Mouse (Mus musculus): ENCODE data around the gene Tspan18. TPM values are rescaled to one million over a fixed set of nuclear protein-coding genes. Genes with fewer than 3 reads are reported as not detected.

Gene Tspan18
- polyA plus RNA-seq, 1 experiment = 10.6 TPM

DNA sequence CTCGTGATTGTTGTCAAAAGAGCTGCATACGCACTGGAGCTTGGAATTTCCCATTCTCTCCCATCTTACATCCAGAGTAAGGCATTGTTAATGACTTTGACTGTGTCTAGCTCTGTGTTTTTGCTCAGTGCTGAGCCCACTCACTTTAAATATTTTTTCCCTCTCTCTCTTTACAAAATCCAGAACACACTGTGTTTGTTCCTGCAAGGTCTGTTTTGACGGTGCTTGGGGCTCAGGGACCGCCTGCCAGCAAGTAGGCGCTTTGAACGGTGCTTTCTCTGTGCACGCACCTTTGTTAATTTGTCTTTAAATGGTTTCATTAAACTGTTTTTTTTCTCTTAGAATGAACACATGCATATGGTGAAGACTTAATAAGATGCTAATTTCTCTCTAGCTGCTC, 21.5 kb upstream of the Tspan18 start:
- no peak for DNase-seq (ENCODE audit: low read depth in 1 of 2, low spot score in 2 of 2)
- Histone ChIP-seq H3K27ac (ENCODE audit: insufficient read depth, low read length) (no peak overlapping the region), H3K4me1 (ENCODE audit: control insufficient read depth, insufficient read depth, insufficient read length) (no peaks in the 10 kb centered on the region), H3K27me3 (ENCODE audit: control insufficient read depth, insufficient read depth, low read length) (no peaks in the 10 kb centered on the region), H3K4me3 (ENCODE audit: extremely low read depth, insufficient read depth, insufficient read length) (no peak overlapping the region), H3K36me3 (ENCODE audit: control insufficient read depth, insufficient read depth, low read length) (no peaks in the 10 kb centered on the region)
- WGBS = 91% methylated on average over 7 of the region's 7 CpGs
- TF ChIP-seq CTCF (IDR thresholded peaks at IDR 0.05; ENCODE audit: extremely low read depth, insufficient read depth, insufficient read length, insufficient replicate concordance) (no peak), POLR2A (IDR thresholded peaks at IDR 0.05; ENCODE audit: low read depth, low read length) (no peak)

DNA sequence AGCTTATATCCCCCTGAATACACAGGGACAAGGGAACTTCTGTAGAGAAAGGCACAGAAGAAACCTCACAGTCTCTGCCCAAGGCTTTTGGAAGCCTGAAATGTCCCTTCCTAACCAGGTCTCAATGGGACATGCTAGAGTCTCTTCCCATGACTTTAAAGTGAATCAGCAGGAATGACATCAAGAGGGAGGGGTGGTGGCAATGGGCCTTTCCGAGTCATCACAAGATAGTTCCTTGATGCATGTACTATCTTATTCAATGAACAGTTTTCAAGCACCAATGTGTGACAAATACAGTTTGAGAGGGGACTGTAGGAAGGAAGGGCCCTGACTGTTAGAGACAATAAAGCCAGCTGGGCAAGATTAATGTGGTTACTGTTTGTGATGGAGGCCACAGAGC, 20.3 kb upstream of the Tspan18 start:
- H3K4me3 ChIP-seq (ENCODE audit: extremely low read depth, insufficient read depth, insufficient read length) = no peak overlapping the region
- no peaks in the 10 kb centered on the region for H3K4me1 ChIP-seq (ENCODE audit: control insufficient read depth, insufficient read depth, insufficient read length)
- H3K27me3 ChIP-seq (ENCODE audit: control insufficient read depth, insufficient read depth, low read length) = no peaks in the 10 kb centered on the region
- no peak for DNase-seq (ENCODE audit: low read depth in 1 of 2, low spot score in 2 of 2)
- TF ChIP-seq POLR2A (IDR thresholded peaks at IDR 0.05; ENCODE audit: low read depth, low read length) (no peak), CTCF (IDR thresholded peaks at IDR 0.05; ENCODE audit: extremely low read depth, insufficient read depth, insufficient read length, insufficient replicate concordance) (no peak)
- H3K36me3 ChIP-seq (ENCODE audit: control insufficient read depth, insufficient read depth, low read length) = no peaks in the 10 kb centered on the region
- WGBS = 79% methylated on average over 1 of the region's 1 CpGs
- no peak overlapping the region for H3K27ac ChIP-seq (ENCODE audit: insufficient read depth, low read length)

DNA sequence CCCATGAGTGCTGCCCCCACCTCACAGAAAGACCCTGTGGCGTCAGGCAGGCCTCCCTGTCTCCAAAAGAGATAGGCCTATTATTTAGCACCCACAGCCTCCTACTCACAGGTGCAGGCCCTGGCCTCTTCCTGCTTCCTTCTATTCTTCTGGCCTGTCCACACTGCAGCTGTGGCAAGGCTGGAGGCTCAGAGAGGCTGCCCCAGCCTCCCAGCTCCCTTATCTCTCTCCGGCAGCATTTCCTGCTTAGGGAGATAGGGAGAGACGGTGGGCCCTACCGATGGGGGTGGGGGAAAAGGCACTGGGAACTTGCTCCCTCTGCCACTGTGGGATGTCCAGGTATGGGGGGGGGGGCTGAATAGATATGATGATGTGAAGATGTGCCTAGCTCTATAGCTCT, 19.4 kb upstream of the Tspan18 start:
- TF ChIP-seq CTCF (IDR thresholded peaks at IDR 0.05; ENCODE audit: extremely low read depth, insufficient read depth, insufficient read length, insufficient replicate concordance) = no peak
- TF ChIP-seq POLR2A (IDR thresholded peaks at IDR 0.05; ENCODE audit: low read depth, low read length) = no peak
- no peak for DNase-seq (ENCODE audit: low read depth in 1 of 2, low spot score in 2 of 2)
- Histone ChIP-seq H3K27me3 (ENCODE audit: control insufficient read depth, insufficient read depth, low read length) (no peaks in the 10 kb centered on the region), H3K36me3 (ENCODE audit: control insufficient read depth, insufficient read depth, low read length) (no peaks in the 10 kb centered on the region), H3K4me1 (ENCODE audit: control insufficient read depth, insufficient read depth, insufficient read length) (no peaks in the 10 kb centered on the region), H3K27ac (ENCODE audit: insufficient read depth, low read length) (no peak overlapping the region), H3K4me3 (ENCODE audit: extremely low read depth, insufficient read depth, insufficient read length) (no peak overlapping the region)
- 48% methylated on average over 4 of the region's 4 CpGs for WGBS

DNA sequence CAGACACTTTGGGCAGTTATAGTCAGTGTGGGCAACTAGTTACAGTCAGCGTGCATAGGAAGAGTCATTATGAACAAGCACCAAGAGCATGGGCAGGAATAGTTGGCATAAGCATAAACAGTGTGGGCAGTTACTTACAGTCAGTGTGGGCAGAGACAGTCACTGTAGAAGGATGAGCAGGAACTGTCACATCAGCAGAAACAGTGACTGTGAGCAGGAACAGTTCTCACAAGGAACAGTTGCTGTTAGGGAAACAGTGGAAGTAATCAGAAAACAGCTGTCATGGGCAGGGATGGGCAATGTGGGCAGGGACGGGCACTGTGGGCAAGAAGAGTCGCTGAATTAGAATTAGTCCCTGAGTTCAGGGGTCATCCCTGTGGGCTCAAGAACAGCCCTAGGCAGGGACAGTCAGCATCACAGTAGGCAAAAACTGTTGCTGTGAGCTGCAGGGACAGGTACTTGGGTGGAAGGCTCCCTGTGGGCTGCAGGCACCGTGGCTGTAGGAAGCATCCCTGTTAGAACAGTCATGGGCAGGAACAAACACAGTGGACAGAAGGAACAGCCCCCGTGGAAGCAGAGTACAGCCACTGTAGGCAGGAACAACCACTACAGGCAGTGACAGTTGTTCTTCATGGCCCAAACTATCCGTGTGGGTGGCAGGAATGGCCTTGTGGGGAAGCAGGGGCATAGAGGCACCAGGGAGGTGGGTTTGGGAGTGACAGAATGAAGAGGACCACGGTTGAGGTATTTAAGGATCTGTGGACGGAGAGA, 18.8 kb upstream of the Tspan18 start:
- no peaks in the 10 kb centered on the region for H3K36me3 ChIP-seq (ENCODE audit: control insufficient read depth, insufficient read depth, low read length)
- no peak overlapping the region for H3K4me3 ChIP-seq (ENCODE audit: extremely low read depth, insufficient read depth, insufficient read length)
- H3K27me3 ChIP-seq (ENCODE audit: control insufficient read depth, insufficient read depth, low read length) = no peaks in the 10 kb centered on the region
- no peak for DNase-seq (ENCODE audit: low read depth in 1 of 2, low spot score in 2 of 2)
- H3K27ac ChIP-seq (ENCODE audit: insufficient read depth, low read length) = no peak overlapping the region
- WGBS = 69% methylated on average over 8 of the region's 8 CpGs
- TF ChIP-seq CTCF (IDR thresholded peaks at IDR 0.05; ENCODE audit: extremely low read depth, insufficient read depth, insufficient read length, insufficient replicate concordance) (no peak), POLR2A (IDR thresholded peaks at IDR 0.05; ENCODE audit: low read depth, low read length) (no peak)
- H3K4me1 ChIP-seq (ENCODE audit: control insufficient read depth, insufficient read depth, insufficient read length) = no peaks in the 10 kb centered on the region

DNA sequence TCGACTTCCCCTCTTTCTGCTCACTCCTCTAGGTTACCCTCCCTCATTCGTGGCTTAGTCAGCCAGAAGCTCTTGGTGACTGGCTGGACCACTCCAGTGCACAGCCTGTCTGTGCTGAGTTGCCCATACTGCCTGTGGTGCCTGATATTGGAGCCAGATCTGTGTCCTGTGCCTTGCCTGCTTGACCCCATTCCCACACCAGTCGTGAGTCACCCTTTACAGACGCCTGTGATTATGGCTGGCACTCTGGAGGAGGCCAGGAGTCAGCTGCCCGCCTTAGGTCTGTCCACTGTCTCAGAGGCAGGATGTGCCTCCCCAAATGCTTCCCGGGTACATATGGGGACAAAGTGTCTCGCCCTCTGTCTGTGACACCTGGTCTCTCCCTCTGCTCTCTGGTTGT, 17.0 kb upstream of the Tspan18 start:
- 65% methylated on average over 7 of the region's 7 CpGs for WGBS
- TF ChIP-seq CTCF (IDR thresholded peaks at IDR 0.05; ENCODE audit: extremely low read depth, insufficient read depth, insufficient read length, insufficient replicate concordance) (no peak), POLR2A (IDR thresholded peaks at IDR 0.05; ENCODE audit: low read depth, low read length) (no peak)

DNA sequence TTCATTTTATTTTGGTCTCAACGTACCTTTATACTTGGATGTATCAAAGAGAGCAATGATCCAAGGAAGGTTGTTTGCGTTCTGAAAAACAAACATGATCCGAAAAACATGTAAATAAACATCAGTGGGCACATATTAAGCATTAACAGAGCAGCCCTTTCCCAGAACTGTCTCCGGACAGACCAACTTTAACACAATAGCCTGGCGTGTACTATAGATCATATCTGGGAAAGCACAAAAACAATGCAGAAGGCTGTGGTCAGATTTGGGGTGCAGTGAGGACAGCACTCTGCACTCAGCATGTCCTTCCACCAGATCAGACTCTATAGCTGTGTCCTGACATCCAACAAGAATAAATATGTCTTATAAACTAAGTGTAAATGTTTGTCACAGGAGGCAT, 12.7 kb upstream of the Tspan18 start:
- no peak for TF ChIP-seq CTCF (IDR thresholded peaks at IDR 0.05; ENCODE audit: extremely low read depth, insufficient read depth, insufficient read length, insufficient replicate concordance)
- no peak for TF ChIP-seq POLR2A (IDR thresholded peaks at IDR 0.05; ENCODE audit: low read depth, low read length)
- H3K4me3 ChIP-seq (ENCODE audit: extremely low read depth, insufficient read depth, insufficient read length) = no peak overlapping the region
- no peak overlapping the region for H3K27ac ChIP-seq (ENCODE audit: insufficient read depth, low read length)
- 83% methylated on average over 5 of the region's 5 CpGs for WGBS
- H3K4me1 ChIP-seq (ENCODE audit: control insufficient read depth, insufficient read depth, insufficient read length) = no peaks in the 10 kb centered on the region
- no peaks in the 10 kb centered on the region for H3K36me3 ChIP-seq (ENCODE audit: control insufficient read depth, insufficient read depth, low read length)
- H3K27me3 ChIP-seq (ENCODE audit: control insufficient read depth, insufficient read depth, low read length) = no peaks in the 10 kb centered on the region
- no peak for DNase-seq (ENCODE audit: low read depth in 1 of 2, low spot score in 2 of 2)

More for the DNA sequence above, 17.0 kb upstream of the Tspan18 start:
- H3K27ac ChIP-seq (ENCODE audit: insufficient read depth, low read length) = no peak overlapping the region
- no peaks in the 10 kb centered on the region for H3K36me3 ChIP-seq (ENCODE audit: control insufficient read depth, insufficient read depth, low read length)
- no peaks in the 10 kb centered on the region for H3K4me1 ChIP-seq (ENCODE audit: control insufficient read depth, insufficient read depth, insufficient read length)
- no peaks in the 10 kb centered on the region for H3K27me3 ChIP-seq (ENCODE audit: control insufficient read depth, insufficient read depth, low read length)
- no peak overlapping the region for H3K4me3 ChIP-seq (ENCODE audit: extremely low read depth, insufficient read depth, insufficient read length)
- no peak for DNase-seq (ENCODE audit: low read depth in 1 of 2, low spot score in 2 of 2)

DNA sequence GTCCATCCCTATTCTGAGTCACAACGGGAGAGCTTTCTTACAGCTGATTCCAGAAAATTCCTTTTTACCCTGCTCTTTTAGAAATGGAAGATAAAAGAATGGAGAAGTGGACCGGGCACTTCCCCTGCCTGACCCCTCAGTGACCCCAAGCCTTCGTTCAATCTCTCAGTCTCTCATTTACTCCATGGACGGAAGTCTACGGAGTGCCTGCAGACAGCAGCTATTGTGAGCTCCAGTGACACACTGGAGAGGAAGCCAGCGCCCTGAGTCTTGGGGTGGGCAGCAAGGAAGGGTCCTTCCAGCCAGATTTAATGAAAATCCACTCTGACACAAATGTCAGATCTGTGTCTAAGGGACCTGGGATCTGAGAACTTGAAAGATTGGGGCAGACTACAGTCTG, 12.3 kb upstream of the Tspan18 start:
- no peak for DNase-seq (ENCODE audit: low read depth in 1 of 2, low spot score in 2 of 2)
- Histone ChIP-seq H3K36me3 (ENCODE audit: control insufficient read depth, insufficient read depth, low read length) (no peaks in the 10 kb centered on the region), H3K4me3 (ENCODE audit: extremely low read depth, insufficient read depth, insufficient read length) (no peak overlapping the region), H3K27ac (ENCODE audit: insufficient read depth, low read length) (no peak overlapping the region), H3K4me1 (ENCODE audit: control insufficient read depth, insufficient read depth, insufficient read length) (no peaks in the 10 kb centered on the region), H3K27me3 (ENCODE audit: control insufficient read depth, insufficient read depth, low read length) (no peaks in the 10 kb centered on the region)
- no peak for TF ChIP-seq POLR2A (IDR thresholded peaks at IDR 0.05; ENCODE audit: low read depth, low read length)
- TF ChIP-seq CTCF (IDR thresholded peaks at IDR 0.05; ENCODE audit: extremely low read depth, insufficient read depth, insufficient read length, insufficient replicate concordance) = no peak
- WGBS = 53% methylated on average over 6 of the region's 6 CpGs
